Mouse (Mus musculus) heart, postnatal 4 days (tissue): ENCODE measurements around the gene Elf4. TPM values are rescaled to one million over a fixed set of nuclear protein-coding genes. Genes with fewer than 3 reads are reported as not detected.
"Not testable (repeated sequence)": the region's sequence is repeated elsewhere in the genome, so short reads cannot be mapped to it uniquely, and the experiment has no call there.

Source experiments
- DNase-seq: peaks from one replicate; pipeline ENCODE4 v3.0.0; 2021
- total RNA-seq, 2 experiments: library from RNA; stranded (reverse); gene quantifications; 2 replicates each; pipeline ENCODE4 v1.2.3; 2021

Elf4 gene
- total RNA-seq, result 10 to 100 TPM; 25.7 to 32.4 TPM

DNA sequence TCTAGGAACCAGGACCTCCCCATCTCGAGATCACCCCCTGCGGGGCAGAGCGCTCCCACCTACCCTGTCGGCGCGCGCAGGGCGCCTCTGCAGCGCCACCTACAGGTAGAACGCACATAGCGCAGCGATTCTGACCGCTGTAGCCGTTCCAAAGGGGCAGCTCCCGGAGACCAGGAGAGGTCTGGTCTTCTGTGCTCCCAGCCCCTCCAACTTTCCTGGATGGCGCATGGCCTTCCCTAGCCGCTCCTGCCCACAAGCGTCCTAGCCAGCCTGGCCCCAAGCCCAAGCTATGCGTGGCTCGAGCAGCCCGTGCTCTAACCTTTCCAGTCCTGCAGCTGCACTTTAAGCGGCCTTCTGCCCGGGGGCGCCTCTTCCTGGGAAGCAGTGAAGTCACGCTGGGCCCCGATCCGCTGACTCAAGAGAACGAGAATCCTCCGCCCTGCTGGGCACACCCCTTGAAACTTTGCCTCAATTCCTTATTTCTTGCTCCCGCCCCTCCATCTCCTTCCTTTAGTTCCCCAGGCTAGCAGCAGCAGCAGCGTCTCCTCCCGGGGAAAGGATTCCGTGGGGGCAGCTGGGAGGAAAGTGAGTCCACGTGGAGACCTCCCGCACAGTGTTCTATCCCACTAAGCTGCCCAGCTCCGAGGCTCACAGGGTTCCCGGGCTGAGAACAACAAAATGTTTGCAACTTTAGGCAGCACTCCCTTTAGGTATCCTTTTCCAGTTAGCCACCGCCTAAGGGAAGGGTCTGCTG is at the start of gene Elf4:
Gene Elf4, minus strand, starts transcription at position 379 of the 754 bp plus-strand sequence.
- peak; percentile 83 for DNase-seq

DNA sequence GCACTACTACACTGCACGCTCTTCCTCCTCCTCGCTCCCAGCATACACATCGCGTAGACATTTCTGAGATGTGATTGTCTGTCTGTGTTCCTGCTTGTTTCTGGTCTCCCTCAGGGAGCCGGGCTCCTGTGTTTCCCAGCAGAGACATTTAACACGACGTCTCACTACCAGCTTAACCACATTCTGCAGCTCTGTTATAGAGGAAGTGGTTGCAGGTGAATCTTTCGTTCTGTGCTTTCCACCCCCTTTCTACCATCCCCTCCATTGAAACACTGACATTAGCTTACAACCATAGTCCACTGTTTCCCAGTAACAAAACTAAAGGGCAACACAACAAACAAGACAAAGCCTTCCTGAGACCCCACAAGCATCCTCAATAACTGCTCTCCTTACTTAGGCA is 30.8 kb upstream of the Elf4 start:
- no peak for DNase-seq

DNA sequence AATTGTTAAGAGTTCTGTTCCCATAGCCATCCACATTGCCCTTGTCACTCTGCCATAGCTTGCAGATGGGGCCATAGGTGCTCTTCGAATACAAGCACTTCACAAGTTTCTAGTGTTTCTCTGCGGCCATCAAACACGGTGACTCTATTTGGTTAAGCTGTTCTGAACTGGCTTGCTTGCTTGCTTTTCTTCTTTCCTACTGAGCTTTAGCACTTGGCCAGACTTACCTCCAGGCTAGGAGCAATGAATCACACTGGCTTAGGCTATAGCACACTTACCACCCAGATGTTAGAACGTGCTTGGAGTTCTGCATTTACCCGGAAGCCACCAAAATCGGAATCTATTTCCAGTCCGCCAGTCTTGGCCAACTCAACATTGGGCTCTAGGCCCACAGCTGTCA is 18.8 kb upstream of the Elf4 start:
- no peak for DNase-seq

DNA sequence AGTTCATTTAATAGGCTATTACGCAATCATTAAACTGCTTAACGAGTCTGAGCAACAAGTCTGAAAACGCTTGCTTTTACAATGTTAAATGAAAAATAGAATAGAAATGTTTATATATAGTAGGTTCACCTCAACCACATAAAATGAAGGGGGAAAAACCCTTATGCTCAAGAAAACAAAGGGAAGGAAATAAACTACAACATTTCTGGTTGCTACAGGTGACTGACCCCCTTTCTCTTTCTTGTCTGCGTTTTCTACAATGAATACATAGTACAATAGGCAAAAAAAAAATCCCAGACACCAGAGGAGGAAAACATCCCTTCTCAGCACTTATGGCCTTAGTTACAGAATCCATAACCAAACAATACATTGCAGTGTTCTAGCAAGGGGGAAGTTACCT is 18.2 kb upstream of the Elf4 start:
- no peak for DNase-seq

DNA sequence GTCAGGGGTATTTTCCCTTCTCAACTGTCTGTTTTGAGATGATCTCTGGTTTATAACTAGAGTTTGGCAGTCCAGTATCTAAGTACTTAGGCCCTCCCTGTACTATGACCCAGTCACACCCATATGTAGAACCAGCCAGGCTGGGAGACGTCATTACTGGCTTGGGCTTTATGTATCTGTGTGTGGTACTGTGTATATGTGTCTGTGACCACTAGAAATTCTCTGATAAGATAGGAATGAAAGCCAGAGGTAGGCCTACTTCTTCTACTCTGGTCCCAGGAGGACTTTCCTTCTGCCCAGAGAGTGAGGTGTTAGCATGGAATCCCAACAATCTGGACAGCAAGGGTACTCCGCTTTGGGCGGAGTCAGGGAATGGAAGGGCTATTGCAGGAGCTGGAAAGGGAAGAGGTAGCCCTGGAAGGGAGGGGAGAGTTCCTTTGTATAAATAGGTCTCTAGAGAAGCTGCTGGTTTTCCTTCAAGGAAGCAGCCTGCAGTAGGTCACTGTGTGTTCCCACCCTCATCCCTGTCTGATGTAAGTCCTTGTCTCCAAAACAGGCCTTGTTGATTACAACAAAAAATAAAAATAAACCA is 4.5 kb upstream of the Elf4 start:
- DNase-seq, result peak; percentile 7

DNA sequence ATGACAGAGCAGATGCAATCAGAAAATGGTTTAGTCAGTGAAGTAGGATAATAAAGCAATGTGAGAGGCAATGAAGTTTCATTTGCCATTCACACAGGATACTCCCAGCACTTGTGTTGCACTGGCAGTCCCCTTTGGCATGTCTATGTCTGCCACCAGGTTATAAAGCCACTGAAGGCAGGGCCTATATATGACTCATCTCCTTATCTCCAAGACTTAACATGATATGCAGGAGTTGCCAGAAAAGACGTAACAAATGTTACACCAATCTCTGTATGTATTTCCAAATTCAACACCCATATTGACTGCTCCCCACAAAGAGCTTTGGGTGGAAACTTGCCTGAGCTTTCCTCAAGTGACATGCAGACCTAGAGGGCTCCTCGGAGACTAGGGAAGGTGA is 3.2 kb upstream of the Elf4 start:
- no peak for DNase-seq

DNA sequence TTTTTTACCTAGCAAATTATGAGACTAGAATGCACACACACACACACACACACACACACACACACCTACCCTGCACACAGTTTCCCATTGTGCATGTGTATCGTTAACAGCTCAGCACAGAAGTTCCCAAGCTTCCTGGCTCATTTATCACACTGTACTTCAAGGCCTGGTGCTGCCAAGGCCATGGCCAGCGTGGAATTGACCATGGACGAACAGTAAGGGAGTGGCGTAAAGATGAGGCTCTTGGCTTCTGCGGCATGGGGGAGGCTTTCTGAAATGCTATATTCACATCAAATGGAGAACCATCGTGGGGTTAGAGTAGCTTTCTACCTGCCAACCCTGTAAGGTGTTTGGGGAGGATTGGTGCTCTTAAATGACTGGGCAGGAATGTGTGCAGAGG is 1.5 kb upstream of the Elf4 start:
- DNase-seq, result no peak

DNA sequence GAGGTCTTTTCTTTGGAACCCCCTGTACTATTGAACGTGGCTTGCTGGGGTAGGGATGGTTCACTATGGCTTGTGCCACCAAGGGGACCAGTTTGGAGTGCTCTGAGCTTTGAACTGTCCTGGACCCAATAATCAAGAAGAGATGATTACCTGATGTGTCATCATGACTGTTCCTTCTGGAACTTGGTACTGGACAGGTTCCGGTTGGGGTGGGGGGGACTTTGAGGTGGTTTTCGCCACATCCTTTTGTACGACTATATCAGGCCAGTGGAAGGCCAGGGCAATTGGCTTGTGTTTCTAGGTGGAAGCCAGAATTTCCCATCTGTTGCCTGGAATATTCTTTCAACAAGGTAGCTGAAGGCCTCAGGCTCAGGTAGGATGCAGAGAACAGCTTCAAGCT is 704 bp upstream of the Elf4 start:
- no peak for DNase-seq

DNA sequence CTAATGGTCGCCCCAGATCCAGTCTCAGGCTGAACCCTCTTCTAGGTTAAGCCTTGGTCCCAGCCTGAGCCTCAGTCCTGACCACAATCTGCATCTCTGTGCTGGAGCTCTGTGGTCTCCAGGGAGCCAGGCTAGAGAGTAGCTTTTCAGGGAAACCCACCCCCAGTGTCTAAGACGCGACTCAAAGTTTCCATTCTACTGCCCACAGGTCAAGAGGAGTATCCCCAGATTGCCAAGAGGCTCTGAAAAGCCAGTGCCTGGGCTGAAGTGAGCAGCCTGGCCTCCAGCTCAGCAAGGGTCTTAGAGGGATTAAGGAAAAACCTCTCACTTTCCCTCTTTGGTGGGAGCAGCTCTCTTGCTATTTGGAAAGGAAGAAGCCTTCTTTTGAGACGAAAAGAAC is 635 bp downstream of the Elf4 start:
- peak; percentile 24 for DNase-seq

DNA sequence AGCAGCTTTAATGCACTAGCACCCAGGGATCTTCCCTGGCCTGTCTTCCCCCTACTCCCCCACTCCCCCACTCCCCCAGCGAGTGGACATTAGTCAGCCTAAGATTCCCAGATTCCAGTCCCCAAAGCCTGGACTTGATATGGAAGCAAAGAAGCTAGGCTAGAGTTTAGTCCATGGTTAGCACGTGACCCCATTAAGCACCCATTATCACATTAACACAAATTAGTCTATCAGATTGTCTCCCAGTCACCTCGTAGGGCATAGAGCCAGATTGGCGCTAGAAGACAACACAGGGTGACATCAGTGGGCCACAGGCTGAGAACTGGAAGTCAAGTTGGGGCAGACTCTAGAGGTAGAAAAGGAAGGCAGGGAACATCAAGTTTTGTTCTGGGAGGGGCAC is 1.9 kb downstream of the Elf4 start:
- no peak for DNase-seq

DNA sequence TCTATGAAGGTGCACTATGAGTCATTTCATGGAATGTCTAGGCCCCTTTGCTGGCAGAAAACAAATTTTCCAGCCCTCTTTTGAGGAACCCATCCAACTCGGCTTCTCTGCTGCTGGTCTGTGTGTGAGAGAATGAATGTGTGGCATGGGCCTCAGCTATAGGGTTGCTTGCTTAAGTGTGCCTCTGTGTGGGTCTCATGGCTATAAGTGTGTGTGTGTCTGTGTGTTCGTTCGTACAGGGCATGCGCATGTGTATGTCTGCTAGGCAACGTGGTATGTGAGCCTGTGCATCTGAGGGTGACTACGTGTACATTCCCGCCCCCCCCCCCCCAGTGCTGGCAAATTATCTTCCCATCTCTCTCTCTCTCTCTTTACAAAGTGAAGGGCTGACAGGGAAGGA is 2.4 kb downstream of the Elf4 start:
- DNase-seq, result no peak

DNA sequence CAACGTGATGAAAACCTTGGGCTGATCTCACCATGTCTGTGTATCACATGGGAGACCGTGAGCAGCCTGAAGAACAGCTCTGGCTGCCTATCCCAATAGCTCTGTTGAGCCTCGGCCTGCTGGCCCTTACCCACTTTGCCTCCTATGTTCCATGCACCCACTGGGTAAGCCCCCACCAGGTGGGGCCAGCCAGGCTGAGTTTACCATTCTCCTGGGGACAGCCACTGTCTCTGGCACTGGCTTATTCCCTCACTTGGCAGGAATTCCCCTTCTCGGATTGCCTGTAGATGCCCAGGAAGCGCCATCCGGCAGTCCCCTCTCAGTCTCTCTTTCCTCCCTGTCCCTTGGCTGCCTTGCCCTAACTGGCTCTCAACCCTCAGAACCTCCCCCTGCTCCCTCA is 6.0 kb downstream of the Elf4 start:
- DNase-seq, result no peak

DNA sequence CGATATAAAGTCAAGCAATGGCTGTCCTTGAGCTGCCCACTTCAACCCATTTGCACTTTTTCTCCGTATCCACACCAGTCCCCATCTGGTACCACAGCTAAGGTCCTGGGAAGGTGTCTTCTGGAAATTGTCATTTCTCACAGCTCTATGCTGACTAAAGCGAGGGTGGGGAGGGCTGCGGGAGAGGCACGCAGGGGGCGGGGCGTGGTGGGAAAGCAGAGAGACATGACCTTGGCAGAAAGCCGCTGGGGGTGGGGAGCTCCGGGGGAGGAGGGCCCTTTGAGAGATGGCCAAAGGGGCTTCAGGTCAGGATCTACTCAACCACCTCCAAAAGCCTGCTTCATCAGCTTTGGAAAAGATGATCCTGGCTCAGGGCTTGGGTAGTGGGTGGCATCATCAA is 7.9 kb downstream of the Elf4 start:
- peak; percentile 51 for DNase-seq

DNA sequence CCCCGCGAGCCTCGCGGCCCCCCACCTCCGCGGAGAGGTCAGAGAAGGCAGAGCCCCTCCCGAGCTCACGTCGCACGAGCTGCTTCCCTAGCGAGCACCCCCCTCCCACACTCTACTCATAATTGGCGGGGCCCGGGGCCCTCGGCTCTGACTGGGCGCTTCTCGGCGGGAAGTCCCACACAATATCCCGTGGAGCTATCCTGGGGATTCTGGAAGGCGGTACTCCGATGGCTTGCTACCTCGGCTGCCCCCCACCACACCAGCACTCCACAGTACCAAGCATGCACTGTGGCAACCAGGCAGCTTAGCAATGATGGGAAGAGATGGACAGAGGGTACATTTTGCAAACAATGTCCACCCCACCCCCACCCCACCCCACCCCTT is 8.4 kb downstream of the Elf4 start:
- DNase-seq, result no peak

DNA sequence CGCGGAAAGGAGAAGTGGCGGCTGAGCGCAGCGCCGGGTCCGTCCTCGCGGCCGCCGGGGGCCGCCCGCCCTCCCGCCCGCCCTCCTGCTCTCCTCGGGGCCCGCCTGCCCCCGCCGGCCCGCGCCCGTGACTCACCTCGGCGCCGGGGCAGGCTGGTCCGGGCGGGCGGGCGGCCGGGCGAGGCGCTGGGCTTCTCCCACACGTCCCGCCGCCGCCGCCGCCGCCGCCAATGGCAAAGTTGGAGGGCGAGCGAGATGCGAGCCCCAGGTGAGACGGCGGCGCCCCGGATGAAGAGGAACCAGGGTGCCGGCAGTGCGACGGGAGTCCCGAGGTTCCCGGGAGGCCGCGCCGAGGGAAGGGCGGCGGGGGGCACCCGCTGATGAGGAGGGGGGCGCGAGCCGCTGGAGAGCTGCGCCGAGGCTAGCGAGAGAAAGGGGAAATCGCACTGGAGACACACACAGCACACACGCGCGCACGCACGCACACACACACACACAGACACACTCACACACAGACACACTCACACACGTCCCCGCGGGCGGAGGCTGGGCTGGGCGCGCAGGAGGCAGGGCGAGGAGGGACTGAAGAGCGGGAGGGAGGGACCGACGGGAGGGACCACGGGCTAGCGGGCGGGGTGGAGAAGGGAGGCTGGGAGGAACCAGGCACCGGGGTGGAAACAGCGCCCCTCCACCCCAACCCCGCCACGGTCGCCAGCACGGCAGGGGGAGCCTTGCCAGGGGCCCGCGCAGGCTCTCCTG is 9.0 kb downstream of the Elf4 start:
- peak; percentile 84 for DNase-seq

DNA sequence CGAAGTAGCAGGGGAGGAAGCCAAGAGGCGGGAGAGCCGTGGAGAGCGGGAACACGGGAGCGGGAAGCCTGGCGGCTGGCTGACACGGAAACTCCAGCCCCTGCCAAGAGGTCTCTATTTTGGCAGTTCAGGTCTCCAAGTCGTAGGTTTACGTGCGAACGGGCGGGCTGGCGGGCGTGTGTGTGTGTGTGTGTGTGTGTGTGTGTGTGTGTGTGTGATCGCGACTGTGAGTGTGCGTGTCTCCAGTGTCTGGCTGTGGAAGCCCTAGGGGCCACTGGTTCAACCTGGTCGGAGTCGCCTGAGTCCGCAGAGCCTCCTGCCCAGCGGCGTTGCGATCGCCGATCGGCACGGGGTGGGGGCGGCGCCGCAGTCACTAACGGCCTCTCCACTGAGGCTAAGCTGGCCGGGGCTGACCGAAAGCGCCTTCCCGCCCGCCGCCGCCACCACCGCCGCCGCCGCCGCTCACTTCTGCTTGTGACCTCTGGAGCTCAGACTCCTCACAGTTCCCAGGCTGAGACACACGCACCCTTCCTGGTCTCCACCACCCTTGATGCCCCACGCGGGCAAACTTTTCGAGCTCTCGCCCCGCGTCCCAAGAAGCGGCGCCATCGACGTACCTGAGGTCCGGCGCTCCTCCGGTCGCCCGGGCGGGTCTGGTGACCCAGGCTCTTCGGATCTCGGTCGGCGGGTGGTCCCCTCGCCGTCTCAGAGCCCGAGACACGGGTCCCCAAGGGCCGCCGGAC is 9.8 kb downstream of the Elf4 start:
- peak; percentile 43 for DNase-seq

DNA sequence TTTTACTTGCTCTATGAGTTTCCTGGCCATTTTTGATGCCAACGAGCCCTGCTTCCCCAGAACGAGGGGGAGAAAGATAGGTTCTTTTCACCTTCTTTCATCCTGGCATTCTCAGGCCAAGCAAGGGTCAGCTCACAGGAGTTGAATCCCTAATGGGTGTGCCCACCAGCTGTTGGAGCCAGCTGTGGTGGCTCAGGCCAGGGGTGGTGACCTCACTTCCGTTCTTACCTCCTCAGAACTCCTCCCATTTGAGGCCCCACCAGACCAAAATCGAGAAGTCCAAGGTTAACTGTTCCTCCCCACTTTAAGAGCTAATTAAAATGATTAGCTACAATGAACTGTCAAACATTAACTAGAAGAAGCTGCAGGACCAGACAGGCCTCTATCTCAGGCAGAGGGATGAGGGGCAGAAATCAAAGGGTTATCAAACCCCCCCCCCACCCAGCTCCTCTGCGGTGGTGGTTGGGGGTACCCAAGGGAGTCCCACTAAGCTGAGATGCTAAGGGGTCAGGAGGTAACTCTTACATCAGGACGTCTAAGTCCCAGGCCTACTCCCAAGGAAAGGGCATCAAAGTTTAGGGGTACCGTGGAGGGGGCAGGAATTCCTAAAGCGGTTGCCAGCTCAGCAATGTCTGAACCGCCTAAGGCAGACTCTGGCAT is 10.6 kb downstream of the Elf4 start:
- DNase-seq, result peak; percentile 41

DNA sequence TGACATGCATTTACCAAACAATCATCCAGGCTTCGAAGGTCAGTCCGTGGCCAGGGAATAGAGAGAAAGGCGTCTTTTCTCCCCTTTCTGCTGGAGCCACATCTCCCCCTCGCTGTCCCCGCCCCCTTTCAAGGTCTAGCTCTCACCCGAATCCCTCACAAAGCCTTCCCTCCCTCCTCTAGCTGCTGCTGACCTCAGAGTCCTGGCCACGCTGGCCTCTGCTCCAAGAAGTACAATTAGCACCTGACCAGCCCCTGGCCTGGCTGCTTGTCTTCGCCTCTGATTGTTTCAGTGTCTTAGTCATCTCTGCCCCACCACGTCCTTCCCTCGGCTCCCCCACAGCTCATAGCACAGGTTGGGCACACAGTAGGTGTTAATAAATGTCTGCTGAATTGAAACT is 13.3 kb downstream of the Elf4 start:
- no peak for DNase-seq

DNA sequence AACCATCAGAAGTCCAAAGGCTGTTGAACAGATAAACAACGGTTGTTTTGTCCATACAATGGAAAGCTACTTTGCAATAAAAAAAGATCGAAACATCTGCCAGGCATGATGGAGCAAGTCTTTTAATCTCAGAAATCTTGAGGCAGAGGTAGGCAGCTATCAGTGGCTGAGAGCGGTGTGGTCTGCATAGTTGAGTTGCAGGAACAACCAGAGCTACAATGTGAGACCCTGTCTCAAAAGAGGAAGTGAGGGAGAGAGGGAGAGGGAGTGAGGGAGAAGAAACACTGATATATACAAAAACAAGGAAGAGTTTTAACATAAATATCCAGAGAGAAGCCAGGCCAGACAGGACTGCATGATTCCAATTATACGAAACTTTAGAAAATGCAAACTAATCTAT is 18.3 kb downstream of the Elf4 start:
- no peak for DNase-seq

DNA sequence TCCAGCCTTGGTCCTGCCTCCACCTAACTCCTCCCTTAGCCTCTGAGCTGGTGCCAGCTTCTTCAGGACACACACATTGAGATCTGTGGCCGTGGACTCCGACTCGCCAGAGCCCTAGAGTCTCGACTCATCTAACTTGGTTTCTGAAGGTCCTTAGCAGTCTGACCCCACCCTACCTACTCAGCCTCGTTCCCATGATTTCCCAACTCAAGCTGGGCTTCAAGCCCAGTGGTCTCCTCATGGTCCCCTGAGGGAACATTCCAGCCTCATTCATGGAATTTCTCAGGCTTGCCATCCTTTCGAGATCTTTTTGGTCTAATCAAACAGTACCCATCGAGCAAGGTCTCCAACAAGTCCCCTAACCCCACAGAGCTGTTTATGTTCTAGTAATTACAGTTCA is 21.0 kb downstream of the Elf4 start:
- DNase-seq, result no peak

DNA sequence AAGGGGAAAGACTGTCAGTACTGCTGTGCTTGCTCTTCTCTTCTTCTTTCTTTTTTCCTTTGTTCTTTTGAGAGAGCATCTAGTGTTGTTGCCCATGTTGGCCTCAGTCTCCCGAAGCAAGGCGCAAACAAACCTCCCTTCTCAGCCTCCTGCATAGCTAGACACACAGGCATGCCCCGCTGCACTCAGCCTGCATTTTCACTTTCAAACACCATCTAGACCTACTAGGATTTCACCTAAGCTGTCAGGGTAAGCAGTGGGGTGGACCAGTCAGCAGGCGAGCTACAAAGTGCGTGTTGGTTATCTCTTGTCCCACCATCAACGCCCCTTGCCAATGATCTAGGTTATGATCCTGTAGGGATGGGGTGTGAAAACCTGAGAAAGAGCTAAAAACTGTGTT is 21.4 kb downstream of the Elf4 start:
- no peak for DNase-seq

DNA sequence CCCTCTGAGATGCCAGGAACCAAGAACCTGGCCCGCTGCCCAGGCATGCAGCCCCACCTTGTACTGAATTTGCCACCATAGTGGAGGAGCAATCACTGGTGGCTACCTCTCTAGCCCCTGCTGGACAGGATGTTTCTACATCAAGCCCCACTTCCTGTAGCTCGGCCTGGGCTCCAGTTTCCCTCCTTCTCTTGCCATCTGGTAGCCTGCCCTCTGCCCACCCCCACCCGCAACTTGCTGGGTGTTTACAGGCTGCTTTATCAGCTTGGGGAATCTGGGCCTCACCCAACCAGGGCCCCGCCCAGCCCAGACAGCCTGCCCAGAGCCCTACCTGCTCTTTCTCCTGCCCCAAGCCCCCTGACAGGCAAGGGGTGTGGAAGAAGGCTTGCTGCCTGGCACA is 23.9 kb downstream of the Elf4 start:
- DNase-seq, result no peak

DNA sequence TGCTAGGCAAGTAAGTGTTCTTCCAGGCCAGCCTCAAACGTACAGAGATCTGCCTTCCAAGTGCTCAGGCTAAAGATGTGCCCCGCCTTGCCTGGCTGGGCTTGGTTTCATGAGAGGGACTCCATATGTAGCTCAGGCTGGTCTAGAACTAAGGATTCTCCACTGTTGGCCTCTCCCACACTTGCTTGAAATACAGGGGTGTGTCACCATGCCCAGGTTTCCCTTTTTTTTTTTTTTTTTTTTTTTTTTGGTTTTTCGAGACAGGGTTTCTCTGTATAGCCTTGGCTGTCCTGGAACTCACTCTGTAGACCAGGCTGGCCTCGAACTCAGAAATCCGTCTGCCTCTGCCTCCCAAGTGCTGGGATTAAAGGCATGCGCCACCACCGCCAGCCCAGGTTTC is 26.9 kb downstream of the Elf4 start:
- not testable (repeated sequence) for DNase-seq
